ENCODE assay signal across 18 mouse cellular contexts in the genomic region with DNA sequence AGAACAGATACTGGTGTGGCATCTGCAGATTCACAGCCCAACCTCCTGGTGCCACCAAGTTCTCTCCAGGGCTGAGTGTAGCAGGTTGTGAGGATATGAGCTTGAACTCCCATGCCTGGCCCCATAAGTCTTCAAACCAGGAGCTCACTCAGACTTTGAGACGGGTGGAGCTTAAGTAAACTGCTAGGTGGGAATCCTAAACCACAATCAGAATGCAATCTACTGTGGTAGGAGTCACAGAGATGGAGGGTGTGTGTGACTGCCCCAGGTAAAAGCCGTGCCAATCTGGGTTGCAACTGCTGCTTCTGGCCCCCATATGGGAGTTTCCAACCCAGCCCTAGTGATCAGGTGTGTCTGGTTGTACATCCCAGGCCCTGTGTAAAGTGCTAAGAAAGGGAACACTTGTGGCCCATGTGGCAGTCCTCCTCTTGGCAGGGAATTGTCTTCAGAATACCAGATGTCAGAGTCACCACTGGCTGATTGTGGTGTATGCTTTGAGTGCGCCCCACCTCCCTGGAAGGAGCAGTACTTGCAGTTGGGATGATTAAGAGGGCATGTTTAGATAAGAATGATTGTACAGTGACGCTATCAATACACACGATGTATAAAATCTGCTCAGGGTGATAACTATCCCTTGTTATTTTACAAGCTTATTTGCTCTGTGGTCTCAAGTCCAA. TPM values are rescaled to one million over a fixed set of nuclear protein-coding genes. Genes with fewer than 3 reads are reported as not detected.
DNase-seq lines count a peak whose midpoint lies in the region; ATAC-seq and TF ChIP-seq lines count a peak whose summit lies in the region.
"Had no signal": no experiment of that assay in that cellular context is flagged by ENCODE, and none has a peak within 500 bp of the region (broad histone marks: within the 10 kb centered on the region; RNA-seq: fewer than 3 reads in every experiment).

No protein-coding gene starts in this region.

- no peak overlapping the region for H3K4me3 ChIP-seq in gastrocnemius, adult 2 months
- H3K4me3 ChIP-seq: neural tube, embryonic 13.5 days had no signal

- intact Hi-C loops in gastrocnemius, adult 2 months (cut with DNase I), result no loop called here

- no peak for DNase-seq in gastrocnemius, adult 2 months
- no peak for DNase-seq in gastrocnemius, postnatal 10 days
- peak; percentile 21 for DNase-seq in MN1 (ENCODE audit: low spot score)
- peak; percentile 23 for DNase-seq in liver
- no peak for DNase-seq in spleen, postnatal 14 days (ENCODE audit: low spot score in 2 of 2)
- no peak for DNase-seq in lung, postnatal 36 days
- no peak for DNase-seq in kidney, postnatal 36 days
- DNase-seq: adrenal gland, postnatal 25 days; cerebellum, postnatal 10 days; forebrain, postnatal 0 days; gastrocnemius, postnatal 14 days; heart, postnatal 10 days; kidney, adult 8-10 months; lung, adult 2 months; right cerebral cortex, postnatal 4 days had no signal

- ATAC-seq in megakaryocyte-erythroid progenitor cell, adult 5-6 weeks (replicated peaks; ENCODE audit: low FRiP score, low TSS enrichment, poor library complexity, severe bottlenecking), result peak; percentile 92

- no peak for TF ChIP-seq CTCF in gastrocnemius, adult 2 months (IDR thresholded peaks at IDR 0.05)

- peak overlapping the region; percentile 88 for H3K27ac ChIP-seq in gastrocnemius, adult 2 months
- H3K27ac ChIP-seq: hindbrain, embryonic 14.5 days; neural tube, embryonic 13.5 days had no signal

RNA-seq across cellular contexts. Expression of a gene that starts 9.3 kb away (rescaled TPM):
- total RNA-seq in gastrocnemius, adult 2 months (2021), result 10 to 100 TPM; 15.6 to 22.2 TPM
- total RNA-seq in gastrocnemius, postnatal 10 days (2021), result 10 to 100 TPM; 17.3 to 23.7 TPM
- 30.5 and 32.9 TPM in 2 replicates for total RNA-seq in megakaryocyte-erythroid progenitor cell, adult 5-6 weeks (2014; fragmentation: Nextera tagmentation)
- total RNA-seq in megakaryocyte-erythroid progenitor cell, adult 5-6 weeks (2017), result 55.8 and 63.7 TPM in 2 replicates

RNA-seq across cellular contexts. Expression of a gene that starts 27.5 kb away (rescaled TPM):
- total RNA-seq in gastrocnemius, adult 2 months (2021), result 1 to 10 TPM; 6.3 to 6.8 TPM
- 1 to 10 TPM; 5.6 to 6.1 TPM for total RNA-seq in gastrocnemius, postnatal 10 days (2021)
- 18.1 and 25.6 TPM in 2 replicates for total RNA-seq in megakaryocyte-erythroid progenitor cell, adult 5-6 weeks (2014; fragmentation: Nextera tagmentation)
- total RNA-seq in megakaryocyte-erythroid progenitor cell, adult 5-6 weeks (2017), result 17.7 and 32.4 TPM in 2 replicates

RNA-seq across cellular contexts. Expression of a gene that starts 38.7 kb away (rescaled TPM):
- 10 to 100 TPM; 30.5 to 31.4 TPM for total RNA-seq in gastrocnemius, adult 2 months (2021)
- total RNA-seq in gastrocnemius, postnatal 10 days (2021), result 10 to 100 TPM; 27.6 to 28.4 TPM
- total RNA-seq in megakaryocyte-erythroid progenitor cell, adult 5-6 weeks (2014; fragmentation: Nextera tagmentation), result 21.0 and 31.4 TPM in 2 replicates
- total RNA-seq in megakaryocyte-erythroid progenitor cell, adult 5-6 weeks (2017), result 26.5 and 36.0 TPM in 2 replicates

RNA-seq across cellular contexts. Expression of a gene that starts 54.5 kb away (rescaled TPM):
- 10 to 100 TPM; 14.4 to 25.0 TPM for total RNA-seq in gastrocnemius, adult 2 months (2021)
- 10 to 100 TPM; 31.3 to 34.2 TPM for total RNA-seq in gastrocnemius, postnatal 10 days (2021)
- total RNA-seq in megakaryocyte-erythroid progenitor cell, adult 5-6 weeks (2014; fragmentation: Nextera tagmentation), result 27.0 and 67.3 TPM in 2 replicates
- 30.1 and 34.7 TPM in 2 replicates for total RNA-seq in megakaryocyte-erythroid progenitor cell, adult 5-6 weeks (2017)

RNA-seq across cellular contexts. Expression of a gene that starts 55.4 kb away (rescaled TPM):
- 1 to 10 TPM; 7.7 to 9.6 TPM for total RNA-seq in gastrocnemius, adult 2 months (2021)
- total RNA-seq in gastrocnemius, postnatal 10 days (2021), result 10 to 100 TPM in 1 of 2 experiments, 1 to 10 TPM in 1; 9.5 to 11.6 TPM
- 41.0 and 44.7 TPM in 2 replicates for total RNA-seq in megakaryocyte-erythroid progenitor cell, adult 5-6 weeks (2014; fragmentation: Nextera tagmentation)
- total RNA-seq in megakaryocyte-erythroid progenitor cell, adult 5-6 weeks (2017), result 34.1 and 40.5 TPM in 2 replicates

Comparison
In these comparisons a context has a peak if more than half of its experiments do, and no peak if none do; other contexts are left out.
1. DNase-seq: peak in MN1 (single experiment) and liver (single experiment); none in gastrocnemius, adult 2 months (single experiment), gastrocnemius, postnatal 10 days (single experiment), spleen, postnatal 14 days (0 of 2), lung, postnatal 36 days (single experiment) and kidney, postnatal 36 days (0 of 2).